Comparison of ENCODE assay signal across 18 mouse cellular contexts in genomic region chr9:66859523-66859922, GRCm38 (mm10). TPM values are rescaled to one million over a fixed set of nuclear protein-coding genes. Genes with fewer than 3 reads are reported as not detected.
DNase-seq lines count a peak whose midpoint lies in the region; ATAC-seq and TF ChIP-seq lines count a peak whose summit lies in the region.
"Had no signal": no experiment of that assay in that cellular context is flagged by ENCODE, and none has a peak within 500 bp of the region (broad histone marks: within the 10 kb centered on the region; RNA-seq: fewer than 3 reads in every experiment).

No protein-coding gene starts in this region.

- H3K4me3 ChIP-seq in forebrain, embryonic 10.5 days = no peak overlapping the region
- H3K4me3 ChIP-seq in forebrain, postnatal 0 days (ENCODE audit: low read depth, low read length) = no peak overlapping the region
- no peak overlapping the region for H3K4me3 ChIP-seq in lung, postnatal 0 days (ENCODE audit: low read depth, low read length)
- H3K4me3 ChIP-seq: embryonic facial prominence, embryonic 13.5 days; embryonic facial prominence, embryonic 15.5 days; erythroblast, embryonic 14.5 days; forebrain, embryonic 13.5 days; forebrain, embryonic 15.5 days had no signal

- H3K9me3 ChIP-seq in forebrain, embryonic 10.5 days = no peaks in the 10 kb centered on the region
- no peaks in the 10 kb centered on the region for H3K9me3 ChIP-seq in forebrain, postnatal 0 days (ENCODE audit: low read length)
- H3K9me3 ChIP-seq in lung, postnatal 0 days (ENCODE audit: low read length) = no peaks in the 10 kb centered on the region
- H3K9me3 ChIP-seq: embryonic facial prominence, embryonic 13.5 days; embryonic facial prominence, embryonic 15.5 days; forebrain, embryonic 13.5 days; forebrain, embryonic 15.5 days had no signal

- H3K27ac ChIP-seq in forebrain, embryonic 10.5 days = 0 out of 2 replicates have a peak overlapping the region, but pooled peaks have one; percentile 7
- H3K27ac ChIP-seq in forebrain, postnatal 0 days (ENCODE audit: low read depth, low read length) = no peak overlapping the region
- H3K27ac ChIP-seq in lung, postnatal 0 days (ENCODE audit: low read length) = no peak overlapping the region
- H3K27ac ChIP-seq: forebrain, embryonic 15.5 days had no signal

- ATAC-seq in forebrain, postnatal 0 days = no peak
- peak; percentile 76 for ATAC-seq in lung, postnatal 0 days
- ATAC-seq: forebrain, embryonic 13.5 days; forebrain, embryonic 15.5 days had no signal

- no peak overlapping the region for H3K9ac ChIP-seq in forebrain, postnatal 0 days
- H3K9ac ChIP-seq in lung, postnatal 0 days (replicated peaks; ENCODE audit: low read depth) = no peak overlapping the region
- H3K9ac ChIP-seq: embryonic facial prominence, embryonic 13.5 days; embryonic facial prominence, embryonic 15.5 days; forebrain, embryonic 13.5 days; forebrain, embryonic 15.5 days had no signal

- peaks cover 48% of the 10 kb centered on the region for H3K4me1 ChIP-seq in forebrain, embryonic 10.5 days
- H3K4me1 ChIP-seq in forebrain, postnatal 0 days (ENCODE audit: insufficient read depth) = peaks cover 3% of the 10 kb centered on the region; the same call in 1 of the 2 replicates
- H3K4me1 ChIP-seq in lung, postnatal 0 days (ENCODE audit: insufficient read depth, low read depth, low read length) = peaks cover 16% of the 10 kb centered on the region; the same call in 1 of the 2 replicates

- DNase-seq in forebrain, embryonic 10.5 days (ENCODE audit: extremely low spot score, low spot score) = no peak
- DNase-seq in forebrain, postnatal 0 days = no peak
- peak; percentile 63 for DNase-seq in lung, postnatal 0 days (ENCODE audit: low spot score)
- no peak for DNase-seq in lung, postnatal 14 days
- DNase-seq: adrenal gland, adult 2 months; adrenal gland, postnatal 25 days; cerebellum, adult 11 months; cerebellum, adult 18-20 months; cerebellum, adult 8-10 months; cerebellum, adult 9-11 months; cerebellum, postnatal 14 days; cerebellum, postnatal 36 days; embryo, embryonic 11 days had no signal

- no peak; the same call in 1 of the 2 replicates for TF ChIP-seq EP300 in lung, postnatal 0 days (IDR thresholded peaks at IDR 0.05)

- TF ChIP-seq CTCF in forebrain, postnatal 0 days (IDR thresholded peaks at IDR 0.05; ENCODE audit: low read depth) = no peak
- TF ChIP-seq CTCF in lung, postnatal 0 days (IDR thresholded peaks at IDR 0.05) = no peak

- no peaks in the 10 kb centered on the region for H3K27me3 ChIP-seq in forebrain, embryonic 10.5 days (ENCODE audit: poor library complexity, severe bottlenecking)
- no peaks in the 10 kb centered on the region for H3K27me3 ChIP-seq in forebrain, postnatal 0 days (ENCODE audit: insufficient read depth, low read length)
- no peaks in the 10 kb centered on the region for H3K27me3 ChIP-seq in lung, postnatal 0 days (replicated peaks; ENCODE audit: insufficient read depth, low read length)
- H3K27me3 ChIP-seq: embryonic facial prominence, embryonic 13.5 days; embryonic facial prominence, embryonic 15.5 days; forebrain, embryonic 13.5 days; forebrain, embryonic 15.5 days had no signal

- H3K4me2 ChIP-seq in forebrain, postnatal 0 days (ENCODE audit: low read depth) = no peak overlapping the region
- H3K4me2 ChIP-seq in lung, postnatal 0 days (replicated peaks; ENCODE audit: low read depth, low read length) = no peak overlapping the region
- H3K4me2 ChIP-seq: embryonic facial prominence, embryonic 13.5 days; embryonic facial prominence, embryonic 15.5 days; forebrain, embryonic 13.5 days; forebrain, embryonic 15.5 days had no signal

- peaks cover 53% of the 10 kb centered on the region for H3K36me3 ChIP-seq in forebrain, embryonic 10.5 days (replicated peaks)
- H3K36me3 ChIP-seq in forebrain, postnatal 0 days (ENCODE audit: insufficient read depth) = peaks cover 19% of the 10 kb centered on the region; the same call in 1 of the 2 replicates
- no peaks in the 10 kb centered on the region for H3K36me3 ChIP-seq in lung, postnatal 0 days (ENCODE audit: insufficient read depth, low read length)

- WGBS in forebrain, embryonic 10.5 days = 95% methylated on average over 5 of the region's 5 CpGs
- WGBS in forebrain, postnatal 0 days = 97% methylated on average over 5 of the region's 5 CpGs
- 66% methylated on average over 5 of the region's 5 CpGs for WGBS in lung, postnatal 0 days

RNA-seq across cellular contexts. Expression of gene Aph1c, which starts 25.0 kb away (rescaled TPM):
- 1.00 and 1.5 TPM in 2 replicates for polyA plus RNA-seq in forebrain, embryonic 10.5 days (2016; fragmentation: Nextera tagmentation; extraction: Ambion mirVana)
- 1.0 and 2.2 TPM in 2 replicates for total RNA-seq in forebrain, postnatal 0 days (2014; rRNA removed)
- 2.9 and 3.6 TPM in 2 replicates for polyA plus RNA-seq in forebrain, postnatal 0 days (2015; fragmentation: Nextera tagmentation; extraction: Ambion mirVana)
- polyA plus RNA-seq in lung, postnatal 0 days (2015; fragmentation: Nextera tagmentation; extraction: Ambion mirVana) = 10.5 and 11.7 TPM in 2 replicates
- polyA plus RNA-seq: erythroblast, embryonic 14.5 days had no signal

RNA-seq across cellular contexts. Expression of gene Rab8b, which starts 60.0 kb away (rescaled TPM):
- 33.4 and 34.0 TPM in 2 replicates for polyA plus RNA-seq in forebrain, embryonic 10.5 days (2016; fragmentation: Nextera tagmentation; extraction: Ambion mirVana)
- 22.2 and 30.7 TPM in 2 replicates for total RNA-seq in forebrain, postnatal 0 days (2014; rRNA removed)
- 6.0 and 20.7 TPM in 2 replicates for polyA plus RNA-seq in forebrain, postnatal 0 days (2015; fragmentation: Nextera tagmentation; extraction: Ambion mirVana)
- polyA plus RNA-seq in lung, postnatal 0 days (2015; fragmentation: Nextera tagmentation; extraction: Ambion mirVana) = 15.6 and 20.4 TPM in 2 replicates
